ENCODE assay signal across 18 mouse cellular contexts in the genomic region with DNA sequence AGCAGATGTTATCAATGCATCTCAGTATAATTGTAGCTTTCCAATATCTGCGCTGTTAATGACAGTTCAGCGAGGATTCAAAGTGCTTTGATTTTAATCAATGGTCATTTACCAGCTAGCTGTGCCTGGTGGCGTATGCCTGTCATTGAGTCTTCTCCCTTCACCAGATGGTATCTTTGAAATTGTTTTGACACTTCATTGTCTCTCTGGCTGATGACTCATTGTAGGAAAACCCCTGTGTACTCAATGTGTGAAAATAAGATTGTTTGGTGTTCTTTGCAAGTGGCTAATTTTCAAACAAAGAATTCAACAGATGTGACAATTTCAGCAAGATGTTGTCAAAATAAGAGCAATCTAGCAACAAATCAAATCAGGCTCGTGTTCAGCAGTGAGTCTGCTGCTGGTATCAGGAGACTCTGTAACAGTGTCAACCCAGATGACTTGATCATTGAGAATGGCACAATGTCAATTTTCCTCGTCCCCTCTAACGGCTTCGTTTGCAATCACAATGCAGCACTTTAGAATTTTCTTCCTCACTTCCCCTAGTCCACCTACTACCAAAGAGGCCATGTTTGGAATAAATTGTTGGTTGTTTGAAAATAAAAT.
DNase-seq lines count a peak whose midpoint lies in the region; ATAC-seq and TF ChIP-seq lines count a peak whose summit lies in the region.
"Had no signal": no experiment of that assay in that cellular context is flagged by ENCODE, and none has a peak within 500 bp of the region (broad histone marks: within the 10 kb centered on the region; RNA-seq: fewer than 3 reads in every experiment).

No protein-coding gene starts in this region.

- 67% methylated on average over 7 of the region's 7 CpGs for WGBS in hindbrain, embryonic 16.5 days
- 81% methylated on average over 7 of the region's 7 CpGs for WGBS in hindbrain, embryonic 10.5 days
- 36% methylated on average over 7 of the region's 7 CpGs for WGBS in forebrain, embryonic 15.5 days

- H3K9ac ChIP-seq in hindbrain, embryonic 16.5 days (ENCODE audit: low read depth, low read length): no peak overlapping the region
- H3K9ac ChIP-seq in forebrain, embryonic 15.5 days (replicated peaks): no peak overlapping the region
- H3K9ac ChIP-seq: embryonic facial prominence, embryonic 13.5 days; heart, embryonic 13.5 days; hindbrain, embryonic 13.5 days; intestine, embryonic 15.5 days; kidney, embryonic 15.5 days had no signal

- TF ChIP-seq POLR2A in brain, embryonic 14.5 days (IDR thresholded peaks at IDR 0.05; ENCODE audit: borderline replicate concordance, extremely low read depth, insufficient read depth, insufficient read length, poor library complexity, severe bottlenecking): no peak

- H3K4me2 ChIP-seq in hindbrain, embryonic 16.5 days (ENCODE audit: low read length): no peak overlapping the region
- no peak overlapping the region for H3K4me2 ChIP-seq in forebrain, embryonic 15.5 days (replicated peaks)
- H3K4me2 ChIP-seq: embryonic facial prominence, embryonic 13.5 days; heart, embryonic 13.5 days; hindbrain, embryonic 13.5 days; intestine, embryonic 15.5 days; kidney, embryonic 15.5 days had no signal

- H3K36me3 ChIP-seq in hindbrain, embryonic 16.5 days (ENCODE audit: control insufficient read depth, insufficient read depth, low read length): no peaks in the 10 kb centered on the region
- no peaks in the 10 kb centered on the region for H3K36me3 ChIP-seq in hindbrain, embryonic 10.5 days
- H3K36me3 ChIP-seq in forebrain, embryonic 15.5 days: no peaks in the 10 kb centered on the region
- H3K36me3 ChIP-seq: embryonic facial prominence, embryonic 13.5 days; heart, embryonic 13.5 days; hindbrain, embryonic 13.5 days; intestine, embryonic 15.5 days; kidney, embryonic 15.5 days had no signal

- no peak overlapping the region for H3K27ac ChIP-seq in hindbrain, embryonic 16.5 days (ENCODE audit: low read depth, low read length)
- H3K27ac ChIP-seq in hindbrain, embryonic 10.5 days: no peak overlapping the region
- H3K27ac ChIP-seq in forebrain, embryonic 15.5 days (replicated peaks): no peak overlapping the region
- H3K27ac ChIP-seq: embryonic facial prominence, embryonic 13.5 days; heart, embryonic 13.5 days; hindbrain, embryonic 13.5 days; intestine, embryonic 15.5 days; kidney, embryonic 15.5 days had no signal

- H3K4me3 ChIP-seq in hindbrain, embryonic 16.5 days (ENCODE audit: low read length): no peak overlapping the region
- no peak overlapping the region for H3K4me3 ChIP-seq in hindbrain, embryonic 10.5 days
- H3K4me3 ChIP-seq in forebrain, embryonic 15.5 days: no peak overlapping the region
- H3K4me3 ChIP-seq: embryonic facial prominence, embryonic 13.5 days; heart, embryonic 13.5 days; hindbrain, embryonic 13.5 days; intestine, embryonic 15.5 days; kidney, embryonic 15.5 days had no signal

- no peaks in the 10 kb centered on the region for H3K27me3 ChIP-seq in hindbrain, embryonic 16.5 days (replicated peaks; ENCODE audit: control insufficient read depth, insufficient read depth, low read length)
- H3K27me3 ChIP-seq in hindbrain, embryonic 10.5 days (ENCODE audit: insufficient read depth, poor library complexity, severe bottlenecking): no peaks in the 10 kb centered on the region
- H3K27me3 ChIP-seq in forebrain, embryonic 15.5 days: no peaks in the 10 kb centered on the region
- H3K27me3 ChIP-seq: embryonic facial prominence, embryonic 13.5 days; heart, embryonic 13.5 days; hindbrain, embryonic 13.5 days; intestine, embryonic 15.5 days; kidney, embryonic 15.5 days had no signal

- no peak for DNase-seq in hindbrain, embryonic 10.5 days (ENCODE audit: low spot score)
- peak; percentile 74 for DNase-seq in brain, embryonic 14.5 days (ENCODE audit: low read depth)
- DNase-seq in frontal cortex, postnatal 25 days (ENCODE audit: low spot score in 2 of 2): no peak
- no peak for DNase-seq in cerebellum, postnatal 25 days
- DNase-seq in layer of hippocampus, postnatal 36 days: no peak
- DNase-seq: adrenal gland, postnatal 14 days; cerebellum, adult 8-10 months; cerebellum, postnatal 36 days; gastrocnemius, postnatal 14 days; heart, postnatal 4 days; kidney, adult 18-20 months had no signal

- 0 out of 2 replicates have a peak, but pooled peaks have one; percentile 42 for ATAC-seq in hindbrain, embryonic 16.5 days
- ATAC-seq in forebrain, embryonic 15.5 days (replicated peaks): peak; percentile 61
- ATAC-seq: intestine, embryonic 15.5 days had no signal

- H3K9me3 ChIP-seq in hindbrain, embryonic 16.5 days (ENCODE audit: control insufficient read depth, low read length): no peaks in the 10 kb centered on the region
- H3K9me3 ChIP-seq in hindbrain, embryonic 10.5 days: no peaks in the 10 kb centered on the region
- H3K9me3 ChIP-seq in forebrain, embryonic 15.5 days: no peaks in the 10 kb centered on the region
- H3K9me3 ChIP-seq: embryonic facial prominence, embryonic 13.5 days; heart, embryonic 13.5 days; hindbrain, embryonic 13.5 days; intestine, embryonic 15.5 days; kidney, embryonic 15.5 days had no signal

- TF ChIP-seq CTCF in brain, embryonic 14.5 days (IDR thresholded peaks at IDR 0.05; ENCODE audit: borderline replicate concordance, extremely low read depth, insufficient read depth, insufficient read length): no peak

- H3K4me1 ChIP-seq in hindbrain, embryonic 16.5 days (ENCODE audit: control insufficient read depth, insufficient read depth, low read depth, low read length): no peaks in the 10 kb centered on the region; the same call in 1 of the 2 replicates
- H3K4me1 ChIP-seq in hindbrain, embryonic 10.5 days (replicated peaks): no peaks in the 10 kb centered on the region
- peaks cover 7% of the 10 kb centered on the region; the same call in 1 of the 2 replicates for H3K4me1 ChIP-seq in forebrain, embryonic 15.5 days
- H3K4me1 ChIP-seq: embryonic facial prominence, embryonic 13.5 days; heart, embryonic 13.5 days; intestine, embryonic 15.5 days; kidney, embryonic 15.5 days had no signal
